8 mouse cellular contexts compared by ENCODE assay signal in the genomic region with DNA sequence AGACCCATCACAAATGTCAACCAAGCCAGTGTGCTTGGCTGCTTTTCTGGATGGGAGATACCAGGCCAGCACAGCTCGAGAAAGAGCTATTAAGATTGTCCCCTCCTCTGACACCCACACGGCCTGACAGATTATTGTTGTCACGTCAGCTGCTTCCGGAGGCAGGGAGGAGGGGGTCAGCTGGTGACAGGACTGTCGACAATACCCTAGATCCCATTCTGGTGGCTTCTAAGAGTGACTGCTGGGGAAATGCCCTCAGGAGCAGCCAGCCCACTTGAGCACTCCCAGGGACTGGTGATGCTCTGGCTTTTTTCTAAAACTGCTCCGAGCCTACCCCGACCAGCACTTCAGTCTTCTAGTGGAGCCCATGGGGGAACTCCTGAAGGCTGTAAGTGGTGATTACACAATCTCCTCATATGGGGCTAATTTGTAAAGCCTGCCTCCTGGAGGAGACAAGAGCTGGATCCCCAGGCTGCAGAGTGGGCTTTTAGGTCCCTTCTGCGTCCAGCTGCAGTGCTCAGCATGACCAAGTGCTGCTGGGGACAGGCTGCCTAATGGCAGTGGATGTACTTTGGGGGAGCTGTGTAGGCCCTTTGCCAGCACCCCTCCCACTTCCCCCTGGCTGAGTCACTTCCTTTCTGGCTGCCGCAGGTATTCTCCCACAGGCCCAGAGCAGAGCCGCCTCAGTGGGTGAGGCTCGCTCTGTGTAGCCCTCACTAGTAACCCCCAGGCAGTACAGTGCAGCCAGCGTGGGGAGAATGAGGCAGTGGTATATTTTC. TPM values are rescaled to one million over a fixed set of nuclear protein-coding genes. Genes with fewer than 3 reads are reported as not detected.
DNase-seq lines count a peak whose midpoint lies in the region; ATAC-seq lines count a peak whose summit lies in the region.

No protein-coding gene starts in this region.

- peaks cover 34% of the 10 kb centered on the region for H3K4me1 ChIP-seq in embryonic facial prominence, embryonic 13.5 days
- peaks cover 82% of the 10 kb centered on the region for H3K4me1 ChIP-seq in heart, embryonic 10.5 days
- H3K4me1 ChIP-seq in kidney, embryonic 14.5 days (ENCODE audit: control insufficient read depth, insufficient read depth, low read length): peaks cover 24% of the 10 kb centered on the region

- no peak overlapping the region for H3K4me3 ChIP-seq in embryonic facial prominence, embryonic 13.5 days
- peak overlapping the region; percentile 36 for H3K4me3 ChIP-seq in heart, embryonic 10.5 days
- no peak overlapping the region for H3K4me3 ChIP-seq in kidney, embryonic 14.5 days (ENCODE audit: low read length)

- H3K36me3 ChIP-seq in embryonic facial prominence, embryonic 13.5 days: no peaks in the 10 kb centered on the region
- H3K36me3 ChIP-seq in heart, embryonic 10.5 days: no peaks in the 10 kb centered on the region
- no peaks in the 10 kb centered on the region for H3K36me3 ChIP-seq in kidney, embryonic 14.5 days (ENCODE audit: control insufficient read depth, insufficient read depth, low read length)
- no peaks in the 10 kb centered on the region for H3K36me3 ChIP-seq in splenic B cell, adult 2 months (ENCODE audit: control insufficient read depth, insufficient read depth, low read length, poor library complexity, severe bottlenecking)

- H3K4me2 ChIP-seq in embryonic facial prominence, embryonic 13.5 days: peak overlapping the region; percentile 47
- H3K4me2 ChIP-seq in kidney, embryonic 14.5 days (replicated peaks; ENCODE audit: low read depth, low read length): peak overlapping the region; percentile 25

- DNase-seq in layer of hippocampus, adult 11-12 months (ENCODE audit: low spot score): peak; percentile 83
- DNase-seq in layer of hippocampus, adult 9-10 months (ENCODE audit: low spot score): no peak
- DNase-seq in heart, embryonic 10.5 days (ENCODE audit: low spot score): peak; percentile 92
- DNase-seq in liver: peak; percentile 53
- DNase-seq in monocyte, adult 2 months (ENCODE audit: low read depth in 1 of 2, low spot score in 2 of 2): peak; percentile 63 to 73
- peak; percentile 82 for DNase-seq in splenic B cell, adult 2 months (ENCODE audit: low read depth, low spot score)

- H3K27me3 ChIP-seq in embryonic facial prominence, embryonic 13.5 days: no peaks in the 10 kb centered on the region
- no peaks in the 10 kb centered on the region for H3K27me3 ChIP-seq in heart, embryonic 10.5 days (ENCODE audit: insufficient read depth, poor library complexity, severe bottlenecking)
- no peaks in the 10 kb centered on the region for H3K27me3 ChIP-seq in kidney, embryonic 14.5 days (ENCODE audit: control insufficient read depth, insufficient read depth, low read length)
- H3K27me3 ChIP-seq in splenic B cell, adult 2 months (ENCODE audit: control insufficient read depth, insufficient read depth, low read length, poor library complexity, severe bottlenecking): no peaks in the 10 kb centered on the region

- H3K27ac ChIP-seq in embryonic facial prominence, embryonic 13.5 days: peak overlapping the region; percentile 87
- peak overlapping the region; percentile 83 for H3K27ac ChIP-seq in heart, embryonic 10.5 days
- peak overlapping the region; percentile 84 for H3K27ac ChIP-seq in kidney, embryonic 14.5 days (ENCODE audit: low read depth, low read length)

- peak overlapping the region; percentile 59 for H3K9ac ChIP-seq in embryonic facial prominence, embryonic 13.5 days
- peak overlapping the region; percentile 31; the same call in 1 of the 2 replicates for H3K9ac ChIP-seq in kidney, embryonic 14.5 days (ENCODE audit: low read depth, low read length)

- no peaks in the 10 kb centered on the region for H3K9me3 ChIP-seq in embryonic facial prominence, embryonic 13.5 days
- H3K9me3 ChIP-seq in heart, embryonic 10.5 days: no peaks in the 10 kb centered on the region
- no peaks in the 10 kb centered on the region for H3K9me3 ChIP-seq in kidney, embryonic 14.5 days (ENCODE audit: control insufficient read depth, low read length)

- WGBS in embryonic facial prominence, embryonic 13.5 days: 4% methylated on average over 12 of the region's 12 CpGs
- 6% methylated on average over 12 of the region's 12 CpGs for WGBS in heart, embryonic 10.5 days
- 10% methylated on average over 12 of the region's 12 CpGs for WGBS in kidney, embryonic 14.5 days

- ATAC-seq in embryonic facial prominence, embryonic 13.5 days (ENCODE audit: insufficient number of reproducible peaks, insufficient read depth, low FRiP score, low TSS enrichment, low read depth): peak; percentile 38; the same call in 1 of the 2 replicates
- ATAC-seq in kidney, embryonic 14.5 days (ENCODE audit: low FRiP score, low TSS enrichment): peak; percentile 78

RNA-seq across cellular contexts. Expression of gene Stk40, which starts 6.8 kb away (rescaled TPM):
- polyA plus RNA-seq in embryonic facial prominence, embryonic 13.5 days (2015; fragmentation: Nextera tagmentation; extraction: Ambion mirVana): 34.9 and 36.6 TPM in 2 replicates
- polyA plus RNA-seq in heart, embryonic 10.5 days (2016; fragmentation: Nextera tagmentation; extraction: Ambion mirVana): 37.7 and 39.0 TPM in 2 replicates
- polyA plus RNA-seq in kidney, embryonic 14.5 days (2014; fragmentation: Nextera tagmentation; extraction: Ambion mirVana): 19.1 and 24.9 TPM in 2 replicates

RNA-seq across cellular contexts. Expression of gene Lsm10, which starts 14.1 kb away (rescaled TPM):
- 46.7 and 50.3 TPM in 2 replicates for polyA plus RNA-seq in embryonic facial prominence, embryonic 13.5 days (2015; fragmentation: Nextera tagmentation; extraction: Ambion mirVana)
- 47.5 and 47.7 TPM in 2 replicates for polyA plus RNA-seq in heart, embryonic 10.5 days (2016; fragmentation: Nextera tagmentation; extraction: Ambion mirVana)
- 47.3 and 52.4 TPM in 2 replicates for polyA plus RNA-seq in kidney, embryonic 14.5 days (2014; fragmentation: Nextera tagmentation; extraction: Ambion mirVana)

RNA-seq across cellular contexts. Expression of gene Eva1b, which starts 37.0 kb away (rescaled TPM):
- 70.2 and 78.2 TPM in 2 replicates for polyA plus RNA-seq in embryonic facial prominence, embryonic 13.5 days (2015; fragmentation: Nextera tagmentation; extraction: Ambion mirVana)
- 26.3 and 39.5 TPM in 2 replicates for polyA plus RNA-seq in heart, embryonic 10.5 days (2016; fragmentation: Nextera tagmentation; extraction: Ambion mirVana)
- polyA plus RNA-seq in kidney, embryonic 14.5 days (2014; fragmentation: Nextera tagmentation; extraction: Ambion mirVana): 96.1 and 124 TPM in 2 replicates

RNA-seq across cellular contexts. Expression of gene Oscp1, which starts 52.2 kb away (rescaled TPM):
- 19.2 and 22.2 TPM in 2 replicates for polyA plus RNA-seq in embryonic facial prominence, embryonic 13.5 days (2015; fragmentation: Nextera tagmentation; extraction: Ambion mirVana)
- polyA plus RNA-seq in heart, embryonic 10.5 days (2016; fragmentation: Nextera tagmentation; extraction: Ambion mirVana): 8.2 and 9.1 TPM in 2 replicates
- polyA plus RNA-seq in kidney, embryonic 14.5 days (2014; fragmentation: Nextera tagmentation; extraction: Ambion mirVana): 17.7 and 19.6 TPM in 2 replicates

RNA-seq across cellular contexts. Expression of gene Sh3d21, which starts 52.7 kb away (rescaled TPM):
- 8.6 and 10.3 TPM in 2 replicates for polyA plus RNA-seq in embryonic facial prominence, embryonic 13.5 days (2015; fragmentation: Nextera tagmentation; extraction: Ambion mirVana)
- polyA plus RNA-seq in heart, embryonic 10.5 days (2016; fragmentation: Nextera tagmentation; extraction: Ambion mirVana): 2.0 and 3.1 TPM in 2 replicates
- polyA plus RNA-seq in kidney, embryonic 14.5 days (2014; fragmentation: Nextera tagmentation; extraction: Ambion mirVana): 7.3 and 8.7 TPM in 2 replicates
